ENCODE assay signal across 18 mouse cellular contexts in the genomic region with DNA sequence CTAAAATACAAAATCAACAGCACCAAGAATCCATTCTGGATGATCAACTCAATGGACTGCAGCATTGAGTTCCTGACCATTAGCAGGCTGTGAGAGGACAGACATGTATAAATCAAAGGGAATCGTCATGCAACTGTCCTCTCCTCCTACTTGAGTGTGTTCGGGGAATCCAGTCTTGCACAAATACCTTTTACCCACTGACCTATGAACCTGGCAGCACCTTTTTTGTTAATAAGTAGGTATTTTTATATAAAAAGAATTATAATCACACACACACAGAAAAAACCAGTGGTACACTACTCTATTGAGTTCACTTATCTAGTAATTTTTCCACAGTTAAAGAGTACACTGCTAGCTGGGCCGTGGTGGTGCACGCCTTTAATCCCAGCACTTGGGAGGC.
"Had no signal": no experiment of that assay in that cellular context is flagged by ENCODE, and none has a peak within 500 bp of the region (broad histone marks: within the 10 kb centered on the region; RNA-seq: fewer than 3 reads in every experiment).

No protein-coding gene starts in this region.

- DNase-seq: lung, adult 18-20 months; lung, embryonic 14.5 days; lung, postnatal 10 days; lung, postnatal 4 days; retina, postnatal 1 day; right cerebral cortex, adult 18-20 months; right cerebral cortex, postnatal 25 days; right cerebral cortex, postnatal 4 days; spleen, adult 18-20 months; thymus, adult 18-20 months; thymus, postnatal 14 days; thymus, postnatal 36 days had no signal

- H3K9me3 ChIP-seq: midbrain, embryonic 10.5 days; midbrain, embryonic 13.5 days; neural tube, embryonic 13.5 days; neural tube, embryonic 15.5 days had no signal

- ATAC-seq: midbrain, embryonic 13.5 days; midbrain, embryonic 16.5 days had no signal

- H3K4me3 ChIP-seq: midbrain, embryonic 10.5 days; midbrain, embryonic 13.5 days; myocyte; neural tube, embryonic 13.5 days; neural tube, embryonic 15.5 days had no signal

- H3K36me3 ChIP-seq: midbrain, embryonic 10.5 days; midbrain, embryonic 13.5 days; neural tube, embryonic 13.5 days; neural tube, embryonic 15.5 days had no signal

- H3K27ac ChIP-seq: midbrain, embryonic 10.5 days; midbrain, embryonic 13.5 days; neural tube, embryonic 13.5 days; neural tube, embryonic 15.5 days had no signal

- H3K4me2 ChIP-seq: lung, embryonic 14.5 days; midbrain, embryonic 13.5 days; neural tube, embryonic 13.5 days; neural tube, embryonic 15.5 days had no signal

- H3K9ac ChIP-seq: lung, embryonic 14.5 days; midbrain, embryonic 13.5 days; neural tube, embryonic 13.5 days; neural tube, embryonic 15.5 days had no signal

- H3K27me3 ChIP-seq: midbrain, embryonic 13.5 days; neural tube, embryonic 13.5 days; neural tube, embryonic 15.5 days had no signal
